Mouse (Mus musculus) cerebellum, postnatal 36 days (tissue): ENCODE results near the gene Spint4.
"Not testable (repeated sequence)": the region's sequence is repeated elsewhere in the genome, so short reads cannot be mapped to it uniquely, and the experiment has no call there.

Source experiments
- DNase-seq, 2 experiments: peaks; one replicate each; pipeline ENCODE4 v3.0.0; 2021 to 2022; ENCODE audit warnings: mixed read lengths in 2 of 2

The Spint4 gene

DNA sequence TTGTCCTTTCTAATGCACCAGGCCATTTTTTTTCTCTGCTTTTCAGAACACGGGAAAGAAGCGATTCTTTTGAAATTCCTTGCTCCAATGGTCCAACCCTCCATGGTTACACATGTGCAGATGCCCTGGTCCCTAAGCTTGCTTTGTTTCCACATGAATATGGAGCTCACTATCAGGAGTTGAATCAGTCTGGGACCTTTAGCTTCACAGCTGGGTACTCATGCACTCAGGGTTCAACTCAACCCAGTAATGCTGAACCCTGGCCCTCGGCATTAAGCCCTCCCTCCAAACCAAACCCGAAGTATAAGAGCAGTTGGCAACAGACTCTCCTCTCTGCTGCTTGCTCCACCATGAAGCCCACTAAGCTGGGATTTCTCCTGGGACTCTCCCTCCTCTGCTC is at the start of gene Spint4:
Spint4 (plus strand) TSS at position 301 of the 400 bp plus-strand sequence.
- no peak for DNase-seq

DNA sequence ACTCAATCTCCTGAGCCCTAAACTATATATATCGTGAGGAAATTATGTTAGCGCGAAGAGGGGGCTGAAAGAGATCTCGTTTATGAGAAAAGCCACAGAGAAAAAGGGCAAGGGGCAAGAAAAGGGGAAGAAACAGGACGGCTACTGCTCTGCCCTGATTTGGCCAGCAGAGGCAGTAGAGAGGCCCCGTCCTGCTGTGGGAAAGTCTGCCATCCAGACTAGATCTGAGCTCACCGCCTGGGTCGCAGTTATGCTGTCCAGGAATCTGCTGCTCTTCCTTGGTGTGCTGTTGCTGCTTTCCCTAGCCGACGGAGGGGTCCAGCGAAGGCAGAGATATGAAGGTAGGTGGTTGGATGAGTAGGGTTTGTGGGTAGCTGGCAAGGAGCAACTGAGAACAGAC is 42.4 kb upstream of the Spint4 start, which contains the start of gene Wfdc10:
Wfdc10 (plus strand) TSS at position 189 of the 400 bp plus-strand sequence.
- peak; percentile 13 to 24 for DNase-seq

DNA sequence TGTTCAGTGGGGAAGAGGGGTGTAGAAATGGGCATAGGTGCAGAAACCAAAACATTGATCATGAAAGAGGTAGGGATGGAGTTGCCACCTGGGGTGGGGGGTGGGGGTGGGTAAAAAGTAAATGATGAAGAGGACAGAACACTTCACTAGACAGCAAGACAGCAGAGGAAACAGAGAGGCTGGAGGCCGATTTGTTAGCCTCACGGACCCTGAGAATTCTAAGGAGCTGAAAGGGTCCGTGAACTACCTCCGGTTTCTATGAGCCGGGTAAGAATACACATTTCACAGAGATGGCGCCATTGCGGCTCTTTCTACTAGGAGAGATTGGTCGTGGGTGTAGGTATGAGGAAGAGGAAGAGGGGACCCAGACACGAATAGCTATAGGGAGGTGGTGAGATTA is 41.8 kb upstream of the Spint4 start, which contains the start of gene Wfdc9:
Wfdc9 (minus strand) TSS at position 101 of the 400 bp plus-strand sequence.
- DNase-seq, result no peak

DNA sequence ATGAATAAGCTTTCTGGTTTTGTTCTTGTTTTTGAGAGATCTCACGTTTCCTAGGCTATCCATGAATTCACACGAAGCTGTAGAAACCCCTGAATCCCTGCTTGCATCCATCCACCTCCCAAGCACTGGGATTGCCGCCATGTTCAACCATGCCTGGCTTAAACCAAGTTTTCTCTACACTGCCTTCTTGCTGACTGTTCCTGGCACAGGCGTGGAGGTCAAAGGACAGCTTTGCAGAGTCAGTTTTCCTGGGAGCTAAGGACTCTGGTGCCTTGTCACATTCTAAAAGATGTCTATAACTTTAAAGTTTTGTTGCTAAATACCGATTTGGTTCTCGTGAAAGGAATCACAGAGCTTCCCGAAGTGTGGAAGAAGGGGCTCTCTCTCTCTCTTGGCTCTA is 33.5 kb upstream of the Spint4 start:
- no peak for DNase-seq

DNA sequence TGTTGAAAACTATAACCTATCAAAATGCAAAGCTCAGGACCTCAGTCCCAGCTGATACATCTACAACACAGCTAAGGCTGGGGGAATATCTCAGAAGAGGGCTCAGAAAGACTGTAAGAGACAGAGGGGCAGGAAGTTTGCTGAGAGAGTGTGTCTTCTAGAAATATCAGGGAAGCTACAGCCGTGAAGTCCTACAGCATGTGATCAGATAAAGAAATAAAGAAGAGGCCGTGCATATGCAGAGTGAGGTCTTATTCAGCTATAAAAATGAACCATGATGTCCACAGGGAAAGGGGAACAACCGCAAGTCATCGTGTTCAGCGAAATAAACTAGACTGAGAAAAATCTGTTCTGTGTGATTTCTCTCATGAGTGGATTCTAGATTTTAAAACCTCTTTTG is 28.0 kb upstream of the Spint4 start:
- no peak for DNase-seq

DNA sequence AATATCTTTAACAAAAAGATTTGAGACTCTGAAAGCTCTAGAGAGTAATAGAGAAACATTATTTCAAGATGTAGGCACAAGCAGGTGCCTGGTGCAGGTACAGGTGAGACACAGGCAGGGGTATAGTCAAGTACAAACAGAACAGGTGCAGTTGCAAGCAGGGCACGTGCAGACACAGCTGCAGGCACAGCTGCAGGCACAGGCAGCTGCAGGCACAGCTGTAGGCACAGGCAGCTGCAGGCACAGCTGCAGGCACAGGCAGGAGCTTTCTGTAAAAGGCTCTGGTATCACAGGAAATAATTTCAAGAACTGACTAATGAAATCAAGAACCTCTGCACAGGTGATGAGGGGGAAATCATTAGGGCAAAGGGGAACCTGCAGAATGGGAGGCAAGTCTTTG is 27.4 kb upstream of the Spint4 start:
- DNase-seq, result no peak

DNA sequence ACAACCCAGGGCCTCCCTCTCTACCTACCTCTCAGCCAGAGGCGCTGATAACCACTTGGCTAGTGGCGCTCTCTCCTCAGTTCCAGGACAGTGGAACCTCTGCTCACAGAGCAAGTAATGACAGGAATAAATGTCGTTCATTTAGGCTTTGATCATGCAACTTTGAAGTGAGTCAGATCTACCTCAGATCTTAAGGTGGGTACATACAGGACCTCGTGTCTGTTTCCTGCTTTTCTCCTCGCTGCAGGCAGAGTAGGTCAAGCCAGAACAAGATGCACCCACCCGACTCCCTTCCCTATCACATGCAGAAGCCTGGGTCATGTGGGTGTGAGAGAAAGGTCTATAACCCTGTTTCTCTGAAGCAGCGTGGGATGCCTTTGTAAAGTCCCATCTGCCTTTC is 24.3 kb upstream of the Spint4 start, which contains the start of gene Wfdc11:
Wfdc11 (minus strand) TSS at position 101 of the 400 bp plus-strand sequence.
- no peak for DNase-seq

DNA sequence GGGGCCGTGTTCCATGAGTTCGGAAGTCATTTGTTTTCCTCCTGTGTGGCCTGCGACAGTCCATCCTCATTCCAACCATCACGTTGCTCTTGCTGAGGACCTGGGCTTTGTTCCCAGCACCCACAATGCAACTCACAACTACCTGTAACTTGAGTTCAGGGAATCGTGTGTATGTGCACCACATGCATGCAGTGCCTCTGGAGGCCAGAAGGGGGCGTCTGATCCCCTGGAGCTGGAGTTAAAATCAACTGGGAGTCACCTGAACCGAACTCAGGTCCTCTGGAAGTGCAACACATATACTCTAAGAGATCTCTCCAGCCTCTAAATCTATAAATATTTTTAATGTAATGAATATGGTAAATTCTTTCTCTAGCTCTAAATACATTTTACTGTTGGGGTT is 22.2 kb upstream of the Spint4 start:
- no peak for DNase-seq

DNA sequence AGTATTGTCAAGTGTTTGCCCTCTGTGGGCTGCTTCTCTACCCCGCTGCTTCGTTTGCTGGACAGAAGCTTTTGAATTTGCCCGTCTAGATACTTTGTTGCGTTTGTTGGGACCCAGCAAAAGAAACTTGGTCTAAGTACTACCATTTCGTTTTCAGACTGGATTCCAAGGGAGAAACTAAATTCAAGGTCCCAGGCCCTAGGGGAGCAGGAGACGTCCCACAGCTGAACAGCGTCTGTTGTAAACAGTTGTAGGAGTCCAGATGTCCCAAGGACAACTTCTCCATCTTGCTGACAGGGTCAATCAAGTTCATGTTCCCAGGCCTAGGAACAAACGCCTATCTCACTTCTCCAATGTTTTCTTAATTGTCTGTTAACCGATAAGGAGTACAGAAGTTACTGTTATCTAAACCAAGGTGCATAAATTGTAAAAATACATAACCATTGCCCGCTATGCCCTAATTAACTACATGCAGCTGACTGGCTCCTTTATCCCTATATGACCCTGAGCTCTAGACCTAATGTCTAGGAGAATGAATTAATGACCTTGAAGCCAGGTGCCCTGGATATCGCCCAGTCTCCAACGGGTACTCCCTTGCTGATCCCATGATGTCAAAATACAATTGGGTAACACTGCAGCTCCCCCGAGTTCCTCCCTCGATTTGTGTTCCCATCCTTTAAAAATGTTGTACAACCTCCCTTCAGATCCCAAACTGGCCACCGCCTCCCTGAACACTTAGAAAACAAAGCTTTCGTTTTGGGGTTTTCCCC is 21.2 kb upstream of the Spint4 start:
- DNase-seq, result no peak

DNA sequence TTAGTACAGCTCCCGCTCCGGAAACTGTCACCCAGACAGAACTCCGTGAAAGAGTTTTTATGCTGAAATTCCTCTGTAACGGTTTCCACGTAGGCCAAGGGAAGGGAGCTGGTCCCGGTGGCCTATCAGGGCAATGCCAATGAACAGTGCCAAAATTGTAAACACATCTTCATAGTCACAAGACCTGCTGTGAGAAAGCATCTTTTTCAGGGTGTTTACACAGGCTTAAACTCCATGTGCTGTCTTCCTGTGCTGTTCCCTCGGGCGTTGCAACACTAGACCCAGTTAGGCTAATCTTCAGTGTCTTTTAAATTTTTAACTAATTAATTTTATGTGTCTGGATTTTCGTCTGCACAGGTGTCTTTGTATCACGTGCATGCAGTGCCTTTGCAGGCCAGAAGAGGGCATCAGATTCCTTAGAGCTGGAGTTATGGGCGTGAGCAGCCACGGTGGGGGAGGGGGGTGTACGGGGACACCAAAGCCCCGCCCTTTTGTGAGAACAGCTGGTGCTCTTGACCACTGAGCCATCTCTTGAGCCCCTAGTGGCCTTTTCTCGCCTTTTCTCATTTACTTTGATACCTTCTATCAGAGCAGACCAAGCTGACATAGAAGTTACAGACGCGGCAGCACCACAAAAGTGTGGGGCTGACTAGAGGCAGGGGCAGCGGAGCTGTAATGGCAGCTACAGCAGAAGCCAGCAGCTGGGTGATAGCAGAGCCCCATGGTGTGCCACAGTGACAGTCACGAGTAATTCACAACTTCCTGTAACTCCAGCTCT is 19.3 kb upstream of the Spint4 start:
- DNase-seq, result peak; percentile 59 to 62

DNA sequence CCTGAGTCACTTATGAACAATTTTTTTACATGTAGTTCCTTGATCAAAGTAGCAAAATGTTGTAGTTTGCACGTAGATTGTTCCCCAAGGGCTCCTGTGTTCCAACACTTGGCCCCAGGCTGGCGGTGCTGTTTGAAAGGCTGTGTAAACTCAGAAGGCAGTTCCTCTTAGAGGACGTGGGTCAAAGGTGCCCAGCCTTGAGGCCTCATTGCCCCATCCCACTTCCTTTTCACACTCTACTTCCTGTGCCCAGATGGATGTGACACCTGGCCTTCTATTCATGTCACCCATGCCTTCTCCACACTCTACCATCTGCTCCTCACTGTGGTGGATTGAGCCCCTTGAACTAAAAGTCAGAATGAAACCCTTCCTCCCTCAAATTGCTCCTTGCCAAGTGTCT is 18.4 kb upstream of the Spint4 start:
- no peak for DNase-seq

DNA sequence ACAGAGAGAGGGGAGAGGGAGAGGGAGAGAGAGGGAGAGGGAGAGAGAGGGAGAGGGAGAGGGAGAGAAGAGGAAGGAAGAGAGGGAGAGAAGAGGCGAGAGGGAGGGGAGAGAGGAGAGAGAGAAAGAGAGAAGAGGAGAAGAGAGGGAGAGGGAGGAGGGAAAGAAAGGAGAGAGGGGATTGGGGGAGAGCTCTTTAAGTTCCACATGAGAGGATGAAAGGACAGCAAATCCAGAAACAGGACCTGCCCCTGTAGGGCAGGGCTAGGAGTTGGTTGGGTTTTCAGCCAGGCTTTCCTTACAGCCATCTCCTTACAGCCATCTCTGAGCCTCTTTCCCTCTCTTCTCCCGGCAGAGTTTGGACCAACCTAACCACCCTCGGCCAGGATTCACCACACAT is 13.5 kb upstream of the Spint4 start, which contains the start of gene Wfdc13:
Wfdc13 (plus strand) TSS at position 301 of the 400 bp plus-strand sequence.
- DNase-seq, result no peak

DNA sequence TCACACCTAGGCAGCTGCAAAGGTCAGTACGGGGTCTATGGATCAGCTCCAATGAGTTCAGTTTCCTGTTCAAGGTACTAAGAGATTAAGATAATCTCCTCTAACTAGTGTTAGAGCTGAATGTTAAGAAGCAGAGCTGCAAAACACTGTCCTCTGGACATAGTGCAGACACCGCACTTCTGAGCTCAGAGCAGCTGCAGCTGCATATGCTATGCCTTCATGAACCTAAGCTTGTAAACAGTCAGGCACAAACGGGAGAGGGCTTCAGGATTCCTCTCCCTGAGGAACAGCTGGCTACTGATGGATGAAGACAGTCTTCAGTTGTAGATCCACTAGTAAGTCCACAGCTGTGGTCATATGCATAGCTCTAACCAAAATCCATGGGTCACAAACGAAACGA is 2.7 kb downstream of the Spint4 start:
- DNase-seq, result no peak

DNA sequence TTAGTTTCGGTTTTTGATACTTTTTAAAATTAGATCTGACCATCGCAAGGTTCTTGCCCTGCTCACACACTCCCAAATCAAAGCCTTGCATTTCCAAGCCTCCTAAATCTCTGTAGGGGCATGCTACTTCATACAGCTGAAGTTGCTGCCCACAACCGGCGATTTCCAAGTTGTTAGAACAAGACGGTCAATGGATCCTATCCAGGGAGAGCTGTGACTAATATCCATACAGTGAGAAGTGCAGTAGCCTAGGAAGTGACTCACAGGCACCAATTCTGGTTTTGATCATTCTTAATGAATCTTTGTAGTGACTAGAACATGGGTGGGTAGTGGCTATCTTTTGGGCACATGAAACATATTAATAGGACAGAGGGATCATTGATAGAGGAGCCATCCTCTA is 3.5 kb downstream of the Spint4 start:
- DNase-seq, result no peak

DNA sequence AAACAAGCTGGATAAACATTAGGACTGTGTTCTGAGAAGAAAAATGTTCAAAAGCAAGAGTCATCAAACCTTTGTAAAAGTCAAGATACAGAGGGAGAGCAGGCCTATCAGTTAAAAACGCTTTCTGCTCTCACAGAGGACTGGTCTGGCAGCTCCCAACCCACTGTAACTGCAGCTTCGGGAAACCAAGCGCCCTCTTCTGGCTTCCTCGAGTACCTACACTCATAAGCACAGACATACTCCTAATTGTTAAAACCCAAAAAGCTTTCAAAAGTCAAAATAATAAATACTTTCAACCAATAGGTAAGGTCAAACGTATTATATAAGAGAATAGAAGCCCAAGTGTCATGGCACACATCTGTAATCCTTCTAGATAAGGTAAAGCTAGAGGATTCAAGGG is 5.9 kb downstream of the Spint4 start:
- DNase-seq, result no peak

DNA sequence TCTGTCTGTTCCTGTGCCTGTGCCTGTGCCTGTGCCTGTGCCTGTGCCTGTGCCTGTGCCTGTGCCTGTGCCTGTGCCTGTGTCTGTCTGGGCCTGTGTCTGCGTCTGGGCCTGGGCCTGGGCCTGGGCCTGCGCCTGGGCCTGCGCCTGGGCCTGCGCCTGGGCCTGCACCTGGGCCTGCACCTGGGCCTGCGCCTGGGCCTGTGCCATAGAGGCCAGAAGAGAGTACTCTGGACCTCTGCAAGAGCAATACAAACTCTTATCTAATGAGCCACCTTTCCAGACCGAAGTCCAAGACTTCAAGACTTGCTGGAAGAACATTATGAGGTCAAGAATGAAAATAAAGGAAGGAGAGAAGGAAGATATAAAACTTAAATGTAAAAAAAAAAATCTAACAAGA is 7.0 kb downstream of the Spint4 start:
- DNase-seq, result no peak

DNA sequence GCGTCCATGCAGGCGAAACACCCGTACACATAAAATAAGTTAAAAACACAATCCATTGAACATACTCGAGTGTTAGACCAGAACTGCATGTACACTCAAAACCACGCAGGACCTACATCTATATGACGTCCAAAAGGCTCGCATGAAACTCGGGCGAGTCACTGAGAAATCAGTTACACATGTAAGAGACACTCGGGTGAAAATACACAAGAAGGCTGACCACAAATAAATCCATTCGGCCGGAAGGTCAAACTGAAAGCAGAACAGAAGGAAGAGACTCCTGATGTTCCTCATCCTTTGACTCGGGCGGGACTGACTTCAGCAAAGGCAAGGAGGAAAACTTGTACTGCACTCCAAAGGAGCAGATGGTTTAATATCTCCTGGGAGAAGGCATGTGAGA is 7.7 kb downstream of the Spint4 start:
- no peak for DNase-seq

DNA sequence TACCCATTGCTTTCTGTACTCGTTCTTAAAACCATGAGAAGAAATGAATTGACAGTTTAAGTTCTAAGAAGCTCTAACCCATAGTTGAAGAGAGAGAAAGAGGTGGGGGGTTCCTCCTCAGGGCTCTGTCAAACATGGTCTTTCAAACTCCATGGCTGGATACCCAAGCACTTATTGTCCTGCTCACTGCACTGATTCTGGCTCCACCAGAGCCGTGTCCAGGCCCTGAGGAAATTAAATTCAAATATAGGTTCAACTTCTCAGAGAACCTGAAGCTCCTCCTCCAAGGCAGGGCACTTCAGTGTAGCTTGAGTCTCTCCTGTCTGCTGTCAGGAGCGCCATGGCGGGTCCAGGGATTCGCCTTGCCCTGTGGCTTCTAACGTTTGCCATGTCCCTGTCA is 16.7 kb downstream of the Spint4 start, which contains the start of gene Spint5:
Spint5 (plus strand) TSS at position 301 of the 400 bp plus-strand sequence.
- no peak for DNase-seq

DNA sequence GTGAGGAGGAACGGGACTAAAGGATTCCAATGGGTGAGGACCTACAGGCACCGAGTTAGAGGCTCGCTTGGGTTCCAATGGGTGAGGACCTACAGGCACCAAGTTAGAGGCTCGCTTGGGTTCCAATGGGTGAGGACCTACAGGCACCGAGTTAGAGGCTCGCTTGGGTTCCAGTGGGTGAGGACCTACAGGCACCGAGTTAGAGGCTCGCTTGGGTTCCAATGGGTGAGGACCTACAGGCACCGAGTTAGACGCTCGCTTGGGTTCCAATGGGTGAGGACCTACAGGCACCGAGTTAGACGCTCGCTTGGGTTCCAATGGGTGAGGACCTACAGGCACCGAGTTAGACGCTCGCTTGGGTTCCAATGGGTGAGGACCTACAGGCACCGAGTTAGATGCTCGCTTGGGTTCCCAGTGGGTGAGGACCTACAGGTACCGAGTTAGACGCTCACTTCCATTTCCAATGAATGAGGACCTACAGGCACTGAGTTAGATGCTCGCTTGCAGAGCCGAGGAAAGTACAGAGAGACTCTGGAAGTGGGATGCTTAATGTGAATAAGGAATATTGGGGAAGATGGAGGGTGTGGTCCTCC is 18.0 kb downstream of the Spint4 start:
- DNase-seq, result not testable (repeated sequence)

DNA sequence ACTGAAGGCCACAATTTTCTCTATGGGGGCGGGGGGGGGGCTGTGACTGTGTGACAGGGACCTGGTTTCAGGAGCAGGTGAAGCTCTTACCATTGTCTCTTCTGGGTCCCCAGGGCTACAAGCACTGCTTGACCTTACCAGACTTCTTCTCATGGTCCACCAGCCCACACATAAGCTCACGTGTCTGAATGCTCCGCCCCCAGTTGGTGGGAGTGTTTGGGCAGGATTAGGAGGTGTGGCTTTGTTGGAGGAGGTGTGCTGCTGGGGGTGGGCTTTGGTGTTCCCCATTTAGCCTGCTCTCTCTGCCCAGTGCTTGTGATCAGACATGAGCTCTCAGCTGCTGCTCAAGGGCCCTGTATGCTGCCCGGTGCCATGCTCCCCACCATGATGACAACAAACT is 25.0 kb downstream of the Spint4 start:
- no peak for DNase-seq

DNA sequence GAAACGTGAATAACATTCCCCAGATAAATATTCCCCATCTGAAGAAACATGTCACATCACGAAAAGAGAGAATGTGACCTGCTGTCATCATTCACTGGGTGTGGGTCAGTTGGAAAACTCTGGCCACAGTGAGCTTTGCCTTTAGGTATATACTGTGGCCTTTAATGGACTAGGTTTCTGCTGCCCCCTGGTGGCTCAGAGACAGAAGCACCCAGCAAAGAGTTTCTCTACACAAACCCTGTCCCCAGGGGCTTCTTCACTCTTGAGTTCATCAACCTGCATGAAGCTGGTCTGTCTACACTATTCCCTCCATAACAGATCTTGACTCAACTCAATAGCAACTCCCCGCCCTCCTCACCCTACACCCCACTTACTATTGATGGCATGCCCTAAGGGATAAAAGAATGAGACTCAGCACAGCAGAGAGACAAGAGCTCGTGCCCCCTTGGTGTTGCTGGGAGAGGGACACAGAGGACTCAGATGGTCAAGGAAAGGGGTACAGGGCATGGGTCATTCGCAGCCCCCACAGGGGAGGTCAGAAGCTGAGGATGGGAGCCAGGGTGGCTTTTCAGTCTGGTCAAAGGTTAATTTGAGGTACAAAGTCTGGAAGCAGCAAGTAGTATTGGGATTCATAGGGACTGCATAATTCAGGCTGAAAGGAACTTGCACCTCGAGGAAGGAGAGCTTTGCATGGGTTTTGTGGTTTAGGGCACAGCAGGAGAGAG is 27.8 kb downstream of the Spint4 start:
- DNase-seq, result peak; percentile 58 to 67

DNA sequence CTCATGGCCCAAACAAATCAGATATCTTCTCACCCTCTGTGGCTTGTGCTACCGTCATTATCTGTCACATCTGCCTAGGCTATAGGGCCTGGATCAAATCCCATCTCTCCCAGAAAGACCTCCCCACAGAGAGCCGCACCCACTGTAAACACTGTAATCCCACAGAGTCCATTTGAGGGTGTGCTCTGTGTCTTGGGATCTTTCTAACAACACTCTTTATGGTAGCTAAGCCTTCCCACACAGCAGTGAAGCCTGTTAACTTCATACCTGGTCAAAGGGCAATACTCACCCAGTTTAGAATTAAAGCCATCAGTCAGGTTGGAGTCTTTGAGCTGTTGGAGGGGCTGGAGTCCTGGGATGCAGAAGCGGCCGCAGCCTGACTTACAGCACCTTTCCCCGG is 33.4 kb downstream of the Spint4 start:
- DNase-seq, result no peak

DNA sequence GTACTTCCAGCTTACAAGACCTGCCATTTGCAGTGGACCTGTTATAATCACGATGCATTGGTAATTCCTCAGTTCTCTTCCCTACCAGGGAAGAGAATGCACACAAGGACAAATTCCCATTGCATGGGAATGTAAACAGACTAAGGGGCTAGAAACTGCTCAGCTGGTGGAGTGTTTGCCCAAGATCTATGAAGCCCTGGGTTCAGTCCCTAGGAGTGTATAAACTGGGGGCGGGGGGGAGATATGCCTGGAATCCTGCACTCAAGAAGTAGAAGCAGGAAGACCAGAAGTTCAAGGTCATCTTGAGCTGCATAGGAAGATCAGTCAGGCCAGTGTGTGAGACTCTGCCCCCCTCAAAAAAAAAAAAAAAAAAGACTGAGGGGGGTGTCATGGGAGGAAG is 35.0 kb downstream of the Spint4 start:
- no peak for DNase-seq
